8 mouse cellular contexts compared by ENCODE assay signal in the genomic region with DNA sequence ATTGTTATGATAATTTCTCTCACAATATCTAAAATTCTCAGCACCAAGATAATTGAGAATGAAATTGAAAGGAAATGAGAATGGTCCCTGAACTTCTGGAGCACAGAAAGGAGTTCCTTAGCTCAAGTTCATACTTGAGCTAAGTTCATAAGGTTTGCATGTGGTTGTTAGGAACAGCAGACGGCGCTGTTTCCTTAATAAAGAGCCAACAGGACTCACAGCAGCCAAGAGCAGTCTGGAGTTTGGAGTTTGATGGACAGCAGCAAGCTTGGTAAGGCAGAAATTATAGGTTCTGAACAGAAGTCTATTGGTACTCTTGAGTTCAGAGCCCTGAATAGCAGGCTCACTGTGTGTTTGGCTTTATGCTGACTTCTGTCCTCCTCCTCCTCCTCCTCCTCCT. TPM values are rescaled to one million over a fixed set of nuclear protein-coding genes. Genes with fewer than 3 reads are reported as not detected.
DNase-seq lines count a peak whose midpoint lies in the region; TF ChIP-seq lines count a peak whose summit lies in the region.

No protein-coding gene starts in this region.

- TF ChIP-seq POLR2A in heart, adult 2 months (IDR thresholded peaks at IDR 0.05; ENCODE audit: insufficient read depth, low read depth, low read length) = no peak

- DNase-seq in heart, adult 2 months = peak in 1 of 2 experiments; percentile 21
- DNase-seq in heart, postnatal 25 days (ENCODE audit: low spot score) = no peak
- peak; percentile 48 for DNase-seq in testis, postnatal 10 days (ENCODE audit: low spot score)
- no peak for DNase-seq in testis, postnatal 14 days (ENCODE audit: low spot score)
- peak; percentile 82 for DNase-seq in embryo, embryonic 10.5 days (ENCODE audit: low spot score)
- peak; percentile 54 to 61 for DNase-seq in kidney, postnatal 4 days
- peak; percentile 31 for DNase-seq in right cerebral cortex, postnatal 4 days
- DNase-seq in c-Kit-positive CD71-positive TER-119-positive erythroid progenitor cells, embryonic 14.5 days (ENCODE audit: low spot score) = no peak

- no peaks in the 10 kb centered on the region for H3K36me3 ChIP-seq in heart, adult 2 months (ENCODE audit: control insufficient read depth, insufficient read depth, low read length)

- no peaks in the 10 kb centered on the region for H3K79me2 ChIP-seq in heart, adult 2 months (replicated peaks; ENCODE audit: control insufficient read depth, insufficient read depth, low read length)

- H3K9ac ChIP-seq in heart, adult 2 months (ENCODE audit: low read depth, low read length) = no peak overlapping the region

- peaks cover 2% of the 10 kb centered on the region; the same call in 1 of the 2 replicates for H3K4me1 ChIP-seq in heart, adult 2 months (ENCODE audit: control insufficient read depth, insufficient read depth, low read length)

- no peak overlapping the region for H3K27ac ChIP-seq in heart, adult 2 months

- no peak overlapping the region for H3K4me3 ChIP-seq in heart, adult 2 months

- 10% methylated on average over 2 of the region's 2 CpGs for WGBS in heart, adult 2 months

- TF ChIP-seq EP300 in heart, adult 2 months (IDR thresholded peaks at IDR 0.05; ENCODE audit: insufficient read depth, low read depth, low read length) = no peak

- H3K27me3 ChIP-seq in heart, adult 2 months (ENCODE audit: control insufficient read depth, insufficient read depth, low read length) = no peaks in the 10 kb centered on the region

- intact Hi-C loops in heart, adult 2 months (cut with DNase I) = loop anchor here (1.0 kb wide), 1 partner anchor 90 kb away; no protein-coding TSS in a partner anchor
- intact Hi-C loops in heart, postnatal 25 days (cut with DNase I) = no loop called here

- peak; percentile 78 for TF ChIP-seq CTCF in heart, adult 2 months (IDR thresholded peaks at IDR 0.05)

RNA-seq across cellular contexts. Expression of a gene that starts 24.8 kb away (rescaled TPM):
- not detected for total RNA-seq in heart, adult 2 months (2021)
- polyA plus RNA-seq in heart, adult 2 months (2012; rRNA removed) = not detected in 2 replicates
- not detected for total RNA-seq in heart, postnatal 25 days (2021)

Comparison
In these comparisons a context has a peak if more than half of its experiments do, and no peak if none do; other contexts are left out.
1. DNase-seq: peak in testis, postnatal 10 days (single experiment), embryo, embryonic 10.5 days (single experiment), kidney, postnatal 4 days (2 of 2) and right cerebral cortex, postnatal 4 days (single experiment); none in heart, postnatal 25 days (single experiment), testis, postnatal 14 days (single experiment) and c-Kit-positive CD71-positive TER-119-positive erythroid progenitor cells, embryonic 14.5 days (single experiment).